Mouse (Mus musculus): ENCODE measurements around the gene Vwa8.

GRCm38 (mm10) chr14:79118457-79118856 is 269.6 kb downstream of the Vwa8 start:
- TF ChIP-seq CTCF (IDR thresholded peaks at IDR 0.05; ENCODE audit: low read depth) (no peak), EP300 (optimal IDR thresholded peaks at IDR 0.05) (no peak)

Measured in stomach, postnatal 0 days (tissue).